Mouse (Mus musculus) frontal cortex, postnatal 14 days (tissue): ENCODE results near the gene Scyl2.
"Not testable (repeated sequence)": the region's sequence is repeated elsewhere in the genome, so short reads cannot be mapped to it uniquely, and the experiment has no call there.

ENCODE experiments used
- DNase-seq, 2 experiments: peaks; one replicate each; pipeline ENCODE4 v3.0.0; 2022; ENCODE audit warnings: low spot score in 2 of 2

Scyl2 gene

GRCm38 (mm10) chr10:89686139-89686808 lies at the start of gene Scyl2:
Scyl2 (minus strand) TSS chr10:89686285.
- DNase-seq = peak; percentile 90 to 91

- DNase-seq = peak; percentile 85 to 87
These were observed 46.1 kb upstream of the Scyl2 start, which contains the start of gene Actr6 for GRCm38 (mm10) chr10:89732001-89732794. Actr6 (minus strand) TSS chr10:89732295.

- no peak for DNase-seq
These were observed 45.3 kb upstream of the Scyl2 start for GRCm38 (mm10) chr10:89731341-89731740.

GRCm38 (mm10) chr10:89730386-89730785 lies 44.3 kb upstream of the Scyl2 start:
- DNase-seq = no peak

- DNase-seq = no peak
These were observed 36.4 kb upstream of the Scyl2 start for GRCm38 (mm10) chr10:89722247-89723195.

- no peak for DNase-seq
These were observed 34.7 kb upstream of the Scyl2 start for GRCm38 (mm10) chr10:89720796-89721195.

GRCm38 (mm10) chr10:89720252-89720651 lies 34.2 kb upstream of the Scyl2 start:
- DNase-seq = no peak

GRCm38 (mm10) chr10:89714910-89715309 lies 28.8 kb upstream of the Scyl2 start:
- no peak for DNase-seq

GRCm38 (mm10) chr10:89708720-89709119 lies 22.6 kb upstream of the Scyl2 start:
- no peak for DNase-seq

- no peak for DNase-seq
These were observed 21.3 kb upstream of the Scyl2 start for GRCm38 (mm10) chr10:89707397-89707796.

GRCm38 (mm10) chr10:89703042-89703441 lies 17.0 kb upstream of the Scyl2 start:
- DNase-seq = no peak

GRCm38 (mm10) chr10:89697956-89698355 lies 11.9 kb upstream of the Scyl2 start:
- no peak for DNase-seq

GRCm38 (mm10) chr10:89696270-89696669 lies 10.2 kb upstream of the Scyl2 start:
- not testable (repeated sequence) for DNase-seq

- no peak for DNase-seq
These were observed 9.3 kb upstream of the Scyl2 start for GRCm38 (mm10) chr10:89695194-89695911.

GRCm38 (mm10) chr10:89690021-89690420 lies 3.9 kb upstream of the Scyl2 start:
- DNase-seq = no peak

- DNase-seq = no peak
These were observed 1.4 kb upstream of the Scyl2 start for GRCm38 (mm10) chr10:89687455-89687854.

- no peak for DNase-seq
These were observed 520 bp downstream of the Scyl2 start for GRCm38 (mm10) chr10:89685391-89686138.

GRCm38 (mm10) chr10:89682961-89683360 lies 3.1 kb downstream of the Scyl2 start:
- no peak for DNase-seq

- DNase-seq = no peak
These were observed 3.9 kb downstream of the Scyl2 start for GRCm38 (mm10) chr10:89682157-89682556.

GRCm38 (mm10) chr10:89681706-89682105 lies 4.4 kb downstream of the Scyl2 start:
- no peak for DNase-seq

- DNase-seq = no peak
These were observed 5.6 kb downstream of the Scyl2 start for GRCm38 (mm10) chr10:89680517-89680916.
